Mouse (Mus musculus) olfactory bulb, adult 2 months (tissue): Measurements from ENCODE around the gene Matn4. TPM values are rescaled to one million over a fixed set of nuclear protein-coding genes. Genes with fewer than 3 reads are reported as not detected.
A peak's percentile ranks its signal among the peaks of the same experiment; 100 is the strongest.

Experiments
- H3K27ac ChIP-seq: fragments of 200-500 bp; 2 replicates; pipeline ENCODE4 v1.5.1; 2012; ENCODE audit warnings: low read depth, low read length; ENCODE audit not compliant: insufficient read depth
- H3K4me1 ChIP-seq: fragments of 200-500 bp; 2 replicates; pipeline ENCODE4 v1.6.1; 2012; ENCODE audit warnings: low read length; ENCODE audit not compliant: control insufficient read depth, insufficient read depth
- H3K4me3 ChIP-seq: fragments of 200-500 bp; 2 replicates; pipeline ENCODE4 v1.5.1; 2012; ENCODE audit warnings: mild to moderate bottlenecking, low read depth, low read length, moderate library complexity; ENCODE audit not compliant: insufficient read depth
- CTCF ChIP-seq: fragments of 200-500 bp; IDR thresholded peaks from 2 replicates; pipeline ENCODE4 v1.5.1; 2012; ENCODE audit warnings: low read depth, mild to moderate bottlenecking, low read length, moderate library complexity; ENCODE audit not compliant: insufficient read depth
- POLR2A ChIP-seq: fragments of 200-500 bp; IDR thresholded peaks from 2 replicates; pipeline ENCODE4 v1.6.1; 2012; ENCODE audit warnings: mild to moderate bottlenecking, low read depth, low read length, moderate library complexity; ENCODE audit not compliant: insufficient read depth
- WGBS: fragments of 180-500 bp; shearing (Covaris S2); methylation state at CpG from one replicate; pipeline ENCODE4 v1.1.7; 2018; 5-methylcytosine and 5-hydroxymethylcytosine counted together
- polyA plus RNA-seq: library from polyadenylated mRNA; stranded (reverse); fragments of >200 nt; gene quantifications from 2 replicates; pipeline ENCODE4 v1.2.4, GENCODE M21; 2012; ENCODE audit warnings: low replicate concordance; ENCODE audit not compliant: missing spikeins, insufficient read depth, insufficient read length

Matn4 gene
- polyA plus RNA-seq, 1 experiment: not detected

DNA sequence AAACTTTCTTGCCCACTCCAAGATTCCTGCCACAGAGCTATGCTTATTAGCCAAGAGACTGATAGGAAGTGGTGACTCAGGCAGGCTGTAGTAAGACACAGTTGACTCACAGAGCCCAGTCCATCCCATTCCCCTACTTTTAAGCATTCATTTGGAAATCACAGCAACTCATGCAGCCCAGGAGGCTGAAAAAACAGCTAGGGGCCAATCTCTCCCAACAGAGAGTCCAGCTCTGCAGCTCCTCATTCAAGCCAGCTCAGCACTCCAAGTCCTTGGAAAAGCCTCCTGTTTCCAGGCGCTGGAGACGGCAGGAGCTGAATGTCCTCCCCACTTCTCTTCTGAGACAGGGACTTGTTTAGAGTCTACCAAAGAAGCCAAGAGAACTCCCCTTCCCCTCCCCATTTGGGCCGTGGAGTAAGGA lies 34.1 kb upstream of the Matn4 start:
- WGBS: 52% methylated on average over 3 of the region's 3 CpGs
- TF ChIP-seq CTCF (no peak), POLR2A (no peak)
- Histone ChIP-seq H3K4me1 (peaks cover 28% of the 10 kb centered on the region), H3K27ac (0 out of 2 replicates have a peak overlapping the region, but pooled peaks have one; percentile 9), H3K4me3 (no peak overlapping the region)

DNA sequence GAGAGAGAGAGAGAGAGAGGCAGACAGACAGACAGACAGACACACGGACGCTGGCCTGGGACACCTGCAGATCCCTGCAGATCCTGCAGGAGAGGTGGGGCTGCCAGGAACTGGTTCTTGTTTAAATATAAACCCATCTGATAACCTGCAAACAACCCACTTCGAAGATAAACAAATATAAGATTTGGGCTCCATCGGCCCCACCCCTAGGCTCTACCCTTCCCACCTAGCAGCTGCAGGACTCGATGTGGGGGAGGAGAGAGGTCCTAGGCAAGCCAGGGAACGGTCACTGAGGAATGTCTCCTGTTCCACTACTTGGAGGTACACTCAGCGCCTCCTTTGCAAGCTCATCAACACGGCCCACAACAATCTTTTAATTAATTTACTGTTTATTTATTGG lies 33.3 kb upstream of the Matn4 start:
- 0 out of 2 replicates have a peak overlapping the region, but pooled peaks have one; percentile 25 for H3K27ac ChIP-seq
- peaks cover 26% of the 10 kb centered on the region for H3K4me1 ChIP-seq
- TF ChIP-seq POLR2A (no peak), CTCF (no peak)
- WGBS: 76% methylated on average over 8 of the region's 8 CpGs
- H3K4me3 ChIP-seq: no peak overlapping the region

- H3K4me3 ChIP-seq: no peak overlapping the region
- H3K27ac ChIP-seq: 0 out of 2 replicates have a peak overlapping the region, but pooled peaks have one; percentile 25
- 77% methylated on average over 6 of the region's 6 CpGs for WGBS
- TF ChIP-seq CTCF (no peak), POLR2A (no peak)
- peaks cover 27% of the 10 kb centered on the region for H3K4me1 ChIP-seq
These were observed 32.8 kb upstream of the Matn4 start for GRCm38 (mm10) chr2:164437710-164438109.

DNA sequence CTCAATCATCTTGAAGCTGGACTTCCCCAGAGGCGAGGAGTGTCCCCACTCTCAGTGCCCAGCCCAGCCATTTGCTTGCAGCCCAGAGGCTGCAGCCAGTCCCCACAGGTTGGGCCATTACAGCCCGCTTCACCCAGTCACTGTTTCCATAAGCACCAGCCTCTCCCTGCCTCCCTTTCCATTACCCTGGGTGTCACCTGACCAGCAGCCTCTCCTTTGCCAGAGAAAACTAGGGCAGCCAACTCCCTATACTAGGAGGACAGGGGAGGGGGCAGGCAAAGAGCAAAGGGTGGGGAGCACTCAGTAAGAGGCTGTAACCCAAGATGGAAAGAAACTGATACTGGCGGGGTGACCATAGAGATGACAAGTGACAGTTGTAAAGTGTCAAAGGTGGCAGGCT lies 32.0 kb upstream of the Matn4 start:
- H3K4me3 ChIP-seq: no peak overlapping the region
- WGBS: 69% methylated on average over 3 of the region's 3 CpGs
- TF ChIP-seq CTCF (no peak), POLR2A (no peak)
- H3K27ac ChIP-seq: peak overlapping the region; percentile 50; the same call in 1 of the 2 replicates
- H3K4me1 ChIP-seq: peaks cover 29% of the 10 kb centered on the region

DNA sequence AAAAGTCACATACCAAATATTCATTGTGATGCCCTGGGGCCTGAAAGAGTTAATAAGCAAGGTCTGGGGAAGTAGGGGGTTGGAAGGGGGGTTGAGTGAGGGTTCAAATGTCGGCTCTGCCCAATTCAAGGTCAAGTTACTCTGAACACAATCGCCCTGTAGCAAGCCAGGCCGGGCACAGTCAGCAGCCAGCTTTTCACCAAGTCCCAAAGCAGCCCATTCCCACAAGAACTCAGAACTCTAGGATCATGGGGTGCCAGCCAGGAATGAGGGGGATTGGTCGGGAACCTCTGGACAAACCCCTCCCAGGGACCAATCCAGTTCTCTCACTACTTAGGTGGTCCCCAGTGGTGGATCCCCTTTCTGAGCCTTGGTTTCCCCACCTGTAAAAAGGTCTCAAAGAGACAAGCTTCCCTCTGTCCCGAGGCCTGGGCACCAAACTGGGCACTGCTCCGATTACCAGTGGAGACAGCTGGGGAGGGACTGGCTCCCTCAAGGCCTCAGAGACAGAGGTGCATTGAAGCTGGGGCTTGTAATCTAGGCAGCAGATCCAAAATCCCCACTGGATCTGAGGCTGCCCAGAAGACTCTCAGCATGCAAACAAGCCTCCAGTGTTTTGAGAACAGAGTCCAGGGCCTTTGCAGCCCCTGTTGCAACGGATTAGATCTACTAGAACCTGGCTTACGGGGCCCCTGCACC lies 31.4 kb upstream of the Matn4 start:
- H3K4me3 ChIP-seq: no peak overlapping the region
- WGBS: 42% methylated on average over 8 of the region's 8 CpGs
- H3K27ac ChIP-seq: peak overlapping the region; percentile 50; the same call in 1 of the 2 replicates
- TF ChIP-seq CTCF: no peak
- no peak for TF ChIP-seq POLR2A
- peaks cover 33% of the 10 kb centered on the region for H3K4me1 ChIP-seq

- Histone ChIP-seq H3K27ac (peak overlapping the region; percentile 23; the same call in 1 of the 2 replicates), H3K4me3 (no peak overlapping the region), H3K4me1 (peaks cover 41% of the 10 kb centered on the region)
- TF ChIP-seq CTCF (no peak), POLR2A (no peak)
- 73% methylated on average over 5 of the region's 5 CpGs for WGBS
These were observed 30.5 kb upstream of the Matn4 start for GRCm38 (mm10) chr2:164435216-164436090.

GRCm38 (mm10) chr2:164434681-164435080 lies 29.7 kb upstream of the Matn4 start:
- H3K27ac ChIP-seq: no peak overlapping the region
- H3K4me1 ChIP-seq: peaks cover 42% of the 10 kb centered on the region
- 78% methylated on average over 3 of the region's 3 CpGs for WGBS
- TF ChIP-seq POLR2A (no peak), CTCF (no peak)
- H3K4me3 ChIP-seq: no peak overlapping the region

- TF ChIP-seq CTCF (no peak), POLR2A (no peak)
- peak overlapping the region; percentile 31; the same call in 1 of the 2 replicates for H3K27ac ChIP-seq
- 97% methylated on average over 9 of the region's 9 CpGs for WGBS
- no peak overlapping the region for H3K4me3 ChIP-seq
- peaks cover 38% of the 10 kb centered on the region for H3K4me1 ChIP-seq
These were observed 28.4 kb upstream of the Matn4 start for GRCm38 (mm10) chr2:164433278-164433895.
